Mouse (Mus musculus) MEL (cell line): ENCODE data around the gene Daam1. TPM values are rescaled to one million over a fixed set of nuclear protein-coding genes. Genes with fewer than 3 reads are reported as not detected.

Experiments used
- DNase-seq: peaks from one replicate; pipeline ENCODE4 v3.0.0; 2011; ENCODE audit warnings: low read depth, low spot score
- H3K27ac ChIP-seq: 2 replicates; pipeline ENCODE4 v1.5.1; 2012; ENCODE audit warnings: low read depth, mild to moderate bottlenecking, control low read depth, low read length, moderate library complexity; ENCODE audit not compliant: control insufficient read depth
- H3K27me3 ChIP-seq, 2 experiments: fragments of 150-350 bp in 1 of 2; sonication (generic) in 1 of 2; 2 replicates each; pipeline ENCODE4 v1.6.1; 2012; ENCODE audit warnings: low read length in 2 of 2, mild to moderate bottlenecking in 2 of 2, improper control_type of control experiment in 1 of 2, moderate library complexity in 1 of 2; ENCODE audit not compliant: insufficient read depth in 2 of 2, control insufficient read depth in 1 of 2
- H3K36me3 ChIP-seq, 2 experiments: 2 replicates each; pipeline ENCODE4 v1.6.1; 2012 to 2014; ENCODE audit warnings: low read length in 2 of 2, improper control_type of control experiment in 1 of 2, inconsistent platforms in 1 of 2, mild to moderate bottlenecking in 1 of 2; ENCODE audit not compliant: insufficient read depth in 2 of 2, control insufficient read depth in 1 of 2
- H3K4me1 ChIP-seq, 2 experiments: fragments of 150-350 bp in 1 of 2; sonication (generic) in 1 of 2; 2 replicates each; pipeline ENCODE4 v1.6.1; 2012; ENCODE audit warnings: low read length in 2 of 2, improper control_type of control experiment in 1 of 2, mild to moderate bottlenecking in 1 of 2; ENCODE audit not compliant: insufficient read depth in 2 of 2, control insufficient read depth in 1 of 2
- H3K4me3 ChIP-seq, 2 experiments: fragments of 150-350 bp in 1 of 2; sonication (generic) in 1 of 2; 2 replicates each; pipeline ENCODE4 v1.5.1; 2012; ENCODE audit warnings: low read depth in 2 of 2, low read length in 2 of 2, mild to moderate bottlenecking in 2 of 2, moderate library complexity in 2 of 2, control low read depth in 1 of 2, improper control_type of control experiment in 1 of 2; ENCODE audit not compliant: control insufficient read depth in 1 of 2, insufficient read depth in 1 of 2
- H3K79me2 ChIP-seq: 2 replicates; pipeline ENCODE4 v1.6.1; 2012; ENCODE audit warnings: mild to moderate bottlenecking, low read length, moderate library complexity; ENCODE audit not compliant: control insufficient read depth, poor library complexity, insufficient read depth
- H3K9ac ChIP-seq: 2 replicates; pipeline ENCODE4 v1.6.1; 2012; ENCODE audit warnings: low read depth, mild to moderate bottlenecking, control low read depth, low read length, moderate library complexity; ENCODE audit not compliant: control insufficient read depth, poor library complexity, severe bottlenecking
- H3K9me3 ChIP-seq: fragments of 150-350 bp; sonication (generic); replicated peaks from 2 replicates; pipeline ENCODE4 v1.6.1; 2012; ENCODE audit warnings: mild to moderate bottlenecking, low read length, improper control_type of control experiment, moderate library complexity; ENCODE audit not compliant: insufficient read depth
- BHLHE40 ChIP-seq: IDR thresholded peaks from 2 replicates; pipeline ENCODE4 v1.6.1; 2012; ENCODE audit warnings: low read depth, mild to moderate bottlenecking, inconsistent platforms, low read length, improper control_type of control experiment, borderline replicate concordance
- CHD2 ChIP-seq: IDR thresholded peaks from 2 replicates; pipeline ENCODE4 v1.6.1; 2011; ENCODE audit warnings: low read length, improper control_type of control experiment
- E2F4 ChIP-seq: IDR thresholded peaks from 2 replicates; pipeline ENCODE4 v1.6.1; 2011; ENCODE audit warnings: low read depth, low read length, improper control_type of control experiment, borderline replicate concordance
- ELF1 ChIP-seq: IDR thresholded peaks from 2 replicates; pipeline ENCODE4 v1.6.1; 2014; ENCODE audit warnings: low read depth, mild to moderate bottlenecking, inconsistent platforms, low read length, improper control_type of control experiment, moderate library complexity
- EP300 ChIP-seq, 2 experiments: IDR thresholded peaks; 2 replicates each; pipeline ENCODE4 v1.6.1; 2011; ENCODE audit warnings: improper control_type of control experiment in 2 of 2, low read length in 2 of 2, low read depth in 1 of 2, mild to moderate bottlenecking in 1 of 2
- ETS1 ChIP-seq: IDR thresholded peaks from 2 replicates; pipeline ENCODE4 v1.6.1; 2012; ENCODE audit warnings: low read depth, mild to moderate bottlenecking, inconsistent platforms, low read length, improper control_type of control experiment, moderate library complexity
- GABPA ChIP-seq: IDR thresholded peaks from 2 replicates; pipeline ENCODE4 v1.6.1; 2012; ENCODE audit warnings: low read depth, mild to moderate bottlenecking, inconsistent platforms, low read length, improper control_type of control experiment, moderate library complexity
- HCFC1 ChIP-seq: IDR thresholded peaks from 2 replicates; pipeline ENCODE4 v1.6.1; 2012; ENCODE audit warnings: low read depth, mild to moderate bottlenecking, inconsistent platforms, low read length, improper control_type of control experiment, moderate library complexity
- MAFK ChIP-seq: IDR thresholded peaks from 2 replicates; pipeline ENCODE4 v1.6.1; 2011; ENCODE audit warnings: low read depth, mild to moderate bottlenecking, low read length, improper control_type of control experiment, borderline replicate concordance
- MAX ChIP-seq: IDR thresholded peaks from 2 replicates; pipeline ENCODE4 v1.6.1; 2011; ENCODE audit warnings: low read length, improper control_type of control experiment
- MAZ ChIP-seq: IDR thresholded peaks from 2 replicates; pipeline ENCODE4 v1.6.1; 2012; ENCODE audit warnings: low read depth, mild to moderate bottlenecking, inconsistent platforms, low read length, improper control_type of control experiment
- MYC ChIP-seq: IDR thresholded peaks from 2 replicates; pipeline ENCODE4 v1.6.1; 2011; ENCODE audit warnings: low read depth, mild to moderate bottlenecking, low read length, improper control_type of control experiment, moderate library complexity
- NRF1 ChIP-seq: IDR thresholded peaks from 2 replicates; pipeline ENCODE4 v1.6.1; 2014; ENCODE audit warnings: low read depth, mild to moderate bottlenecking, inconsistent platforms, low read length, improper control_type of control experiment, moderate library complexity; ENCODE audit not compliant: poor library complexity, insufficient read depth, severe bottlenecking
- POLR2A ChIP-seq, 2 experiments: IDR thresholded peaks; 2 replicates each; pipeline ENCODE4 v1.6.1; 2011 to 2012; ENCODE audit warnings: low read length in 2 of 2, mild to moderate bottlenecking in 2 of 2, control low read depth in 1 of 2, improper control_type of control experiment in 1 of 2, low read depth in 1 of 2, moderate library complexity in 1 of 2; ENCODE audit not compliant: control insufficient read depth in 1 of 2, insufficient read depth in 1 of 2, poor library complexity in 1 of 2
- POLR2AphosphoS2 ChIP-seq: IDR thresholded peaks from 2 replicates; pipeline ENCODE4 v1.6.1; 2011; ENCODE audit warnings: low read length, improper control_type of control experiment
- POLR2AphosphoS5 ChIP-seq: IDR thresholded peaks from 2 replicates; pipeline ENCODE4 v1.6.1; 2012; ENCODE audit warnings: low read depth, borderline replicate concordance, mild to moderate bottlenecking, inconsistent platforms, low read length, moderate library complexity, mixed read lengths
- RAD21 ChIP-seq: IDR thresholded peaks from 2 replicates; pipeline ENCODE4 v1.6.1; 2011; ENCODE audit warnings: mild to moderate bottlenecking, low read depth, low read length, improper control_type of control experiment
- SIN3A ChIP-seq: IDR thresholded peaks from 2 replicates; pipeline ENCODE4 v1.6.1; 2012; ENCODE audit warnings: low read length, improper control_type of control experiment, inconsistent platforms
- SMC3 ChIP-seq: IDR thresholded peaks from 2 replicates; pipeline ENCODE4 v1.6.1; 2011; ENCODE audit warnings: low read depth, low read length, improper control_type of control experiment
- TBP ChIP-seq: IDR thresholded peaks from 2 replicates; pipeline ENCODE4 v1.8.0; 2011; ENCODE audit warnings: low read depth, low read length, improper control_type of control experiment
- TCF12 ChIP-seq: IDR thresholded peaks from 2 replicates; pipeline ENCODE4 v1.6.1; 2014; ENCODE audit warnings: low read depth, mild to moderate bottlenecking, inconsistent platforms, low read length, improper control_type of control experiment, moderate library complexity
- USF1 ChIP-seq: IDR thresholded peaks from 2 replicates; pipeline ENCODE4 v1.6.1; 2014; ENCODE audit warnings: low read depth, mild to moderate bottlenecking, inconsistent platforms, low read length, improper control_type of control experiment, moderate library complexity
- USF2 ChIP-seq, 2 experiments: IDR thresholded peaks; 2 replicates each; pipeline ENCODE4 v1.6.1; 2011 to 2012; ENCODE audit warnings: improper control_type of control experiment in 2 of 2, low read length in 2 of 2, borderline replicate concordance in 1 of 2, inconsistent platforms in 1 of 2, low read depth in 1 of 2, mild to moderate bottlenecking in 1 of 2; ENCODE audit not compliant: insufficient read depth in 1 of 2
- ZKSCAN1 ChIP-seq: IDR thresholded peaks from 2 replicates; pipeline ENCODE4 v1.6.1; 2012; ENCODE audit warnings: low read depth, mild to moderate bottlenecking, inconsistent platforms, low read length, improper control_type of control experiment, moderate library complexity
- ZMIZ1 ChIP-seq: IDR thresholded peaks from 2 replicates; pipeline ENCODE4 v1.6.1; 2012; ENCODE audit warnings: low read depth, mild to moderate bottlenecking, inconsistent platforms, low read length, improper control_type of control experiment, moderate library complexity
- ZNF384 ChIP-seq: IDR thresholded peaks from 2 replicates; pipeline ENCODE4 v1.6.1; 2012; ENCODE audit warnings: low read depth, mild to moderate bottlenecking, inconsistent platforms, low read length, improper control_type of control experiment
- polyA plus RNA-seq, 2 experiments: library from polyadenylated mRNA; stranded (reverse) in 1 of 2; unstranded in 1 of 2; fragments of >175 nt in 1 of 2; fragments of >200 nt in 1 of 2; gene quantifications; 2 replicates each; pipeline versions ENCODE4 v1.2.1 to v1.2.4; 2012; ENCODE audit warnings: low replicate concordance in 2 of 2, low read depth in 1 of 2; ENCODE audit not compliant: insufficient read length in 2 of 2, insufficient read depth in 1 of 2, missing spikeins in 1 of 2
- total RNA-seq: library from RNA; depleted of rRNA; stranded (reverse); fragments of 300-350 nt; gene quantifications from 2 replicates; pipeline ENCODE4 v1.2.3, GENCODE M21; 2012

Daam1 gene
- total and polyA plus RNA-seq, 3 experiments, result 9.2 to 12.0 TPM; not detected in 1

DNA sequence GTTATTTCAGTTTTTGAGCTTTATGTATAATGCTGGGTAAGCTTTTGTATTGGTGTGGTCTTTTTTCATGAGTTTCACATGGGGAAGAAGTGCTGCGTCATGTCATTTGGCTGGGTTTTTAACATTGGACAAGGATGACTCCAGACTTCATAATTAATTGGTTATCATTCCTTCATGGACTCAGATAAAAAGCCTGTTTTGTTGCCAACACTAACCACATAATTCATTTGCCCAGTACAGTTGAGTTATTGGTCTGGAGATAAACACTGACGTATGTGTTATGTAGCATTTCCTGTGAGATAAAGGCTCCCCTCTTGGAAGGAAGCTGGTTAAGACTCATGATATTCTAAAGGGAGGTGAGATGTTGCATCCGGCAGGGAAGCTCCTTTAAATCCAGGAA is 191.9 kb downstream of the Daam1 start (continued):
- no peak for TF ChIP-seq ZKSCAN1
- TF ChIP-seq MAZ, result no peak
- TF ChIP-seq POLR2AphosphoS2, result no peak
- peak; percentile 87 for TF ChIP-seq ETS1
- TF ChIP-seq SMC3, result no peak
- no peak for TF ChIP-seq ELF1
- TF ChIP-seq GABPA, result peak; percentile 60; the same call in 1 of the 2 replicates
- no peak for TF ChIP-seq POLR2A (IDR thresholded peaks at IDR 0.05; ENCODE audit: control insufficient read depth in 1 of 2, insufficient read depth in 1 of 2, low read depth in 1 of 2, low read length in 2 of 2, poor library complexity in 1 of 2)
- no peak for TF ChIP-seq HCFC1

DNA sequence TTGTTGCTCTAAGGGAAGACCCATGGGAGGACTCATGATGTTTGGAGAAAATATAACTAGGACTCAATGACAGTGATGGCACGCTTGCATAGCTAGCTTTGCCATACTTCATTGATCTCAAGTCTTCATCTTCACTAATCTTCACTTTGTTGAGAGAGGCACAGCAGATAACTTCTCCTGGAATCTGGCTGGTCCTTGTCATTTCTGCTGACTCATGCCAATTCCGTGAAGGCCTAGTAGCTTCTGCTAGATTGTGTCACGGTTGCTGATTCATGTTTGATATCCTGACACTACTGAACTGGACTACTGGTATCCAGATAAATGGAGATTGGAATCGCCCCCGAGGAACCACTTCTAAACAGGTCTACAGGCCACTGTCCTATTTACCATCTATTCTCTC is 192.7 kb downstream of the Daam1 start:
- H3K4me3 ChIP-seq, result no peak overlapping the region
- no peak for DNase-seq

DNA sequence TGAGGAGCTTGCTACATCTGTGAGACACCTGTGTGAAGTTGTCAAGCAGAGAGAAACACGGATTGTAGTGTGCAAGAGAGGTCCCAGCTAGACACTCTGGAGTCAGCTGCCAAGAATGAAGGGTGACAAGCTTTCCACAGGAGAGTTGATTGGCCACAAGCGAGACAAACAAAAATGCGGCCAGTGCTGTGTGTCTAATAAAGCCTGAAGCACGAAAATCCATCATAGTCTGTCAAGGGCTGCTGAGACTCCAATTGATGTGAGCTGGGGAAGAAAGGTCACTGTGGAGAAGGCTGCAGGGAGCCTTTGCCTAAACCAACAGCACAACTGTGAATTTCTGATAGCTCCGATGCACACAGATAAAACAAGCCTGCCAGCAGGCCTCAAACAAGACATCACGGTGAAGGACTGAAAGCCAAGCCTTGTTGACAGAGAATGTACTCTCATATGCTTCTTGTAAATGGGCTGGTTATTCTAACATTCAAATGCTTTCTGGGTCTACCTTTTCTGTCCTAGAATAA is 194.5 kb downstream of the Daam1 start:
- H3K27me3 ChIP-seq, result no peaks in the 10 kb centered on the region
- no peak overlapping the region for H3K9ac ChIP-seq
- no peak overlapping the region for H3K4me3 ChIP-seq
- H3K27ac ChIP-seq, result no peak overlapping the region
- H3K79me2 ChIP-seq, result no peaks in the 10 kb centered on the region
- no peaks in the 10 kb centered on the region; a peak in 1 of 4 replicates for H3K36me3 ChIP-seq
- no peaks in the 10 kb centered on the region; the same call in 1 of the 2 replicates for H3K9me3 ChIP-seq
- H3K4me1 ChIP-seq, result no peaks in the 10 kb centered on the region; a peak in 1 of 4 replicates
- TF ChIP-seq ZNF384, result no peak
- TF ChIP-seq POLR2AphosphoS5, result no peak
- TF ChIP-seq MAFK, result no peak
- no peak for TF ChIP-seq RAD21
- no peak for TF ChIP-seq EP300 (IDR thresholded peaks at IDR 0.05; ENCODE audit: low read depth in 1 of 2, low read length in 2 of 2)
- TF ChIP-seq BHLHE40, result no peak
- no peak for TF ChIP-seq SIN3A
- no peak for TF ChIP-seq SMC3
- TF ChIP-seq NRF1, result no peak
- TF ChIP-seq MAX, result no peak
- TF ChIP-seq TBP, result no peak
- TF ChIP-seq ZMIZ1, result no peak
- no peak for TF ChIP-seq CHD2
- TF ChIP-seq MYC, result no peak
- no peak for TF ChIP-seq E2F4
- TF ChIP-seq USF2 (IDR thresholded peaks at IDR 0.05; ENCODE audit: borderline replicate concordance in 1 of 2, insufficient read depth in 1 of 2, low read depth in 1 of 2, low read length in 2 of 2), result no peak
- no peak for DNase-seq

More for the DNA sequence above, 192.7 kb downstream of the Daam1 start:
- Histone ChIP-seq H3K9me3 (no peaks in the 10 kb centered on the region; the same call in 1 of the 2 replicates), H3K9ac (no peak overlapping the region), H3K4me1 (no peaks in the 10 kb centered on the region; a peak in 1 of 4 replicates), H3K27ac (no peak overlapping the region; the same call in 1 of the 2 replicates), H3K79me2 (no peaks in the 10 kb centered on the region), H3K36me3 (no peaks in the 10 kb centered on the region; a peak in 1 of 4 replicates), H3K27me3 (no peaks in the 10 kb centered on the region)
- no peak for TF ChIP-seq ZMIZ1
- TF ChIP-seq MYC, result no peak
- TF ChIP-seq TCF12, result no peak
- no peak for TF ChIP-seq ETS1
- TF ChIP-seq CHD2, result no peak
- TF ChIP-seq SMC3, result no peak
- TF ChIP-seq USF1, result no peak
- TF ChIP-seq POLR2AphosphoS5, result no peak
- no peak for TF ChIP-seq SIN3A
